Mouse (Mus musculus) adrenal gland, postnatal 36 days (tissue): ENCODE results near the gene Olfr1493-ps1. TPM values are rescaled to one million over a fixed set of nuclear protein-coding genes. Genes with fewer than 3 reads are reported as not detected.

Experiments used
- DNase-seq, 2 experiments: peaks; one replicate each; pipeline ENCODE4 v3.0.0; 2021; ENCODE audit warnings: mixed read lengths in 1 of 2
- long read RNA-seq, 2 experiments: library from polyadenylated mRNA; stranded (forward); transcript quantifications; one replicate each; pipeline ENCODE4 v2.0.0; 2021; ENCODE audit warnings: borderline sequencing depth in 2 of 2
- total RNA-seq, 2 experiments: library from RNA; stranded (reverse); gene quantifications; 2 replicates each; pipeline ENCODE4 v1.2.3; 2021

Olfr1493-ps1 gene
- total RNA-seq: not detected
- long read RNA-seq, experiment 1: 0 reads
- long read RNA-seq, experiment 2: 0 reads

- no peak for DNase-seq
Measured at GRCm38 (mm10) chr19:13722978-13723377, at the start of gene Olfr1493-ps1. Gene Olfr1493-ps1 (plus strand): TSS chr19:13723278.

GRCm38 (mm10) chr19:13696968-13697367, 26.1 kb upstream of the Olfr1493-ps1 start, which contains the start of gene Olfr1491:
Gene Olfr1491 (plus strand): TSS chr19:13697268.
- DNase-seq: no peak

DNA sequence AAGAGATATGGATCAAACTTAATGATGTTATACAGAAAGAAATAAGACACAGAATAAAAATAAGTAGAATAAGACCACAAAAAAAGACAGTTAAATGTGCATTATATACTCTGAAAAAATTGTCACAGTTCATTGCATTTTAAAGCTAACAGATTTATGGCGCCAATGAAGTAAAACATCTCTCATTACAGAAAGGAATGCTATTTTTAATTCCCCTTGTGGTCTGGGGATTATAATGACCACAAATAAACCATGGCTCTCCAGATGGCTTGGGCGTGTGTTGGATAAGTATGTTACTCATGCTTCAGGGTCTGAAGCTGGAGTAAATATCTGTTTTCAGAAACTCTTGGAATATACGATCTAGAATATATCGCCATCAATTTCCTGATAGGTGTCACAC, 16.4 kb downstream of the Olfr1493-ps1 start, which contains the start of gene Olfr1494:
Gene Olfr1494 (plus strand): TSS at position 301 of the 400 bp plus-strand sequence.
- DNase-seq: no peak

- DNase-seq: no peak
Measured at GRCm38 (mm10) chr19:13749366-13749765, 26.3 kb downstream of the Olfr1493-ps1 start.

DNA sequence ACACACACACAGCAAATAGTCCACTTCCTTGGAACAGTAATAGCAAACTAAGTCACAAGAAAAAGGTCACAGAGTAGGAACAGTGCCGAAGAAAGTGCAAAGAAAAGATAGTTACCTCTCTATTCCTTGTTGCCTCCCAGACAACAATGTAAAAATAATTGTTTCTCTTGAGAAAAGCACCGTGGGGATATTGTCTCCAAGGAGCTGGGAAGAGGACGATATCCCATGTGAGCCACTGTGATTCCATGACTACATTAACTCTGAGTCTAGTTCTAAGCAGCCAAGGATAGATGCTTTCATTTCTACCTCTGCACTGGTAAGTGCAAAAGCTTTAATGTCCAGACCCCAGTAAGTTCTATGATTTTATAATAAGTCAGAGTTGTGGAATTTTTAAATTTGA, 41.2 kb downstream of the Olfr1493-ps1 start, which contains the start of gene Olfr1495:
Gene Olfr1495 (plus strand): TSS at position 301 of the 400 bp plus-strand sequence.
- DNase-seq: no peak

- DNase-seq: no peak
Measured at GRCm38 (mm10) chr19:13768565-13769276, 45.6 kb downstream of the Olfr1493-ps1 start.

DNA sequence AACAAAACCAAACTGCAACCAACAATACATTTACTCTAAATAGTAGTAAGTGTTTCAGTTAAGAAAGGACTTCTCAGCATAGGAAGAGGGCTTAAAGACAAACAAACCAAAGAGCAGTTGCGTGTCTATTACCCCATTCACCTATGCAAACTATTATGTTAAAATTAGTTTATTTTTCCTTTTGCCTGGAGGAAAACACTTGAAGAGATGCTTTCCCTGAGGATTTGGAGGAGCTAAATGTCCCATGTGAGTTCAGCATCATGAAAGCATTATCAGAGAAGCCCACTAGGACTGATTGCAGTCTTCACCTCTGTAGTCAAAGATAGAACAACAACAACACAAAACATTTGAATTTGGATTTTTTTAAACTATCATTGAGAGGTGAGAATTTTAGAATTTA, 54.5 kb downstream of the Olfr1493-ps1 start, which contains the start of gene Olfr1496:
Gene Olfr1496 (plus strand): TSS at position 301 of the 400 bp plus-strand sequence.
- no peak for DNase-seq

Other genes starting within 250 kb of the Olfr1493-ps1 start
- gene Olfr1475, start 243.1 kb upstream of the Olfr1493-ps1 start, total RNA-seq: not detected
- gene Olfr1477, start 222.7 kb upstream of the Olfr1493-ps1 start, total RNA-seq: not detected
- gene Olfr1480, start 195.4 kb upstream of the Olfr1493-ps1 start, total RNA-seq: not detected
- gene Olfr1484, start 139.8 kb upstream of the Olfr1493-ps1 start, total RNA-seq: not detected
- gene Olfr1487, start 105.9 kb upstream of the Olfr1493-ps1 start, total RNA-seq: not detected
- not detected for gene Olfr1489, start 91.7 kb upstream of the Olfr1493-ps1 start, total RNA-seq
- gene Olfr1490, start 72.2 kb upstream of the Olfr1493-ps1 start, total RNA-seq: not detected
- not detected for gene Olfr1491, start 26.0 kb upstream of the Olfr1493-ps1 start, total RNA-seq
- not detected for gene Olfr1494, start 16.4 kb downstream of the Olfr1493-ps1 start, total RNA-seq
- not detected for gene Olfr1495, start 41.3 kb downstream of the Olfr1493-ps1 start, total RNA-seq
- gene Olfr1496, start 54.6 kb downstream of the Olfr1493-ps1 start, total RNA-seq: not detected
- gene Olfr1497, start 74.9 kb downstream of the Olfr1493-ps1 start, total RNA-seq: not detected
- gene Olfr1499, start 96.2 kb downstream of the Olfr1493-ps1 start, total RNA-seq: not detected
- not detected for gene Olfr1500, start 107.2 kb downstream of the Olfr1493-ps1 start, total RNA-seq
- not detected for gene Olfr1501, start 127.4 kb downstream of the Olfr1493-ps1 start, total RNA-seq
- gene Olfr1502, start 138.5 kb downstream of the Olfr1493-ps1 start, total RNA-seq: not detected
- not detected for gene Olfr1504, start 174.7 kb downstream of the Olfr1493-ps1 start, total RNA-seq
- not detected for gene Olfr1505, start 190.3 kb downstream of the Olfr1493-ps1 start, total RNA-seq